Mouse (Mus musculus): ENCODE measurements around the gene Atp11a. TPM values are rescaled to one million over a fixed set of nuclear protein-coding genes. Genes with fewer than 3 reads are reported as not detected.

Gene Atp11a
- polyA plus RNA-seq, 1 experiment from 2014 or later: 18.5 TPM

DNA sequence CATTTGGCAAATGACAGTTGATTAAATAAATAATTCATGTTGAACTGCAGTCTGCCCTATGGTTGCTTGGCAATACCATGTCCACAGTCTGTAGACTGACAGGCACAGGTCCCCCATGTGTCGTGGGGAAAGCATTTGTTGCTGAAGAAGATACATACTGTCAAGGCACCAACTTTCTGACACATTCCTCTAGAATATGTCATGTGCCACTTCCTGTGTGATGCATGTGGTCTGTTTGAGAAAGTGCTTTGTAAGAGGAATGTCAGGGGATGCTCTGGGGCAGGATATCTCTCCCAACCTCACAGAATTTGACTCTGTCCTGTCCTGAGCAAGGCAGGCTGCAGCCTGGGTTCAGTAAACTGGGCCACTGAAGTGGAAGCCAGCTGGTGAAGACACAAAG is 72.6 kb downstream of the Atp11a start:
- no peak overlapping the region for H3K27ac ChIP-seq (ENCODE audit: low read depth, low read length)
- H3K9me3 ChIP-seq (ENCODE audit: control insufficient read depth, low read length): no peaks in the 10 kb centered on the region
- H3K27me3 ChIP-seq (ENCODE audit: control insufficient read depth, insufficient read depth, low read length): no peaks in the 10 kb centered on the region
- H3K4me1 ChIP-seq (replicated peaks; ENCODE audit: control insufficient read depth, insufficient read depth, low read length): peaks cover 10% of the 10 kb centered on the region
- ATAC-seq (replicated peaks; ENCODE audit: low FRiP score) (no peak), DNase-seq (ENCODE audit: low spot score) (no peak)
- H3K9ac ChIP-seq (ENCODE audit: low read length): no peak overlapping the region
- no peaks in the 10 kb centered on the region for H3K36me3 ChIP-seq (ENCODE audit: control insufficient read depth, insufficient read depth, low read length)
- no peak overlapping the region for H3K4me3 ChIP-seq (ENCODE audit: low read depth, low read length)
- 79% methylated on average over 1 of the region's 1 CpGs for WGBS
- H3K4me2 ChIP-seq (ENCODE audit: low read depth, low read length, severe bottlenecking): no peak overlapping the region

DNA sequence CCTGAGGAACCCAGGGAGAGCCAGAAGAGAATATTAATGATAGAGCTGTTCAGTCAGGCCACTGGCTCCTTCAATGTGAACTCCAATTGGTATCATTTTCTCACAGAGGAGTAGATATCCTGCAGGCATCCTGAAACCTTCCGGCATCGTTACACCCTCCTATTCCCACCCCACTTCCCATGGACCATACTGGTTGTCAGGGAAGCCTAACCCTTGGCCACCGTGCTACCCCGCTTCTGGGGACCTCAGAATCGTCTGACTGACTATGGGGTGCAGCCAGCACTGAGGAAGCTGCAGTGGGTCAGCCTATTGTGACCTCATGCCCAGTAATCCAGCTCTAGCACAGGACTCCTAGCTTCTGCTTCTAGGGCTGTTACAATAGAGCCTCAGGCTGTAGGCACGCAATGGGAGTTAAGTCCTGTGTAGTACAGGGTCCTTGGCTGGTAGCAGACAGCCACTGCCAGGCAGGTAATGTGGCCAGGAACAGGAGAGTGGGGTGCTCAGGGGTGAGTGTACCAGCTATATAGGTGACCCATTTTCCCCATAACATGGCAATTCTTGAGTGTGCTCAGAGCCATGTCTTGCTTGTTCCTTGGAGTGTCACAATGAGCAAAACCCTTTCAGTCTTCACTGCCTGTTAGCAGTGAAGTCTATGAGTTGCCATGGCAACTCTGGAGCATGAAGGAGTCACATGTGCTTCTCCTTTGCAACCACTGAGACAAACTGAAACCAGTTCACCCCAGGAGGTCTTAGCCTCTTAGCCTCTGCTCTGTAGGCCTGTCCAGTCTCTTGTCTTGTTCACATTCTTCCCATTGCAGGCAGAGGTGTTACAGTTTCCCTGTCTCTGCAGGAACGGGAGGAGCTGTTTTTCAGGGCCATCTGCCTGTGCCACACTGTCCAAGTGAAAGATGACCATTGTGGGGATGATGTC is 75.1 kb downstream of the Atp11a start:
- WGBS: 69% methylated on average over 7 of the region's 7 CpGs

GRCm38 (mm10) chr8:12833616-12834015 is 76.8 kb downstream of the Atp11a start:
- Histone ChIP-seq H3K9ac (ENCODE audit: low read length) (no peak overlapping the region), H3K27ac (ENCODE audit: low read depth, low read length) (no peak overlapping the region), H3K36me3 (ENCODE audit: control insufficient read depth, insufficient read depth, low read length) (peaks cover 4% of the 10 kb centered on the region), H3K27me3 (ENCODE audit: control insufficient read depth, insufficient read depth, low read length) (no peaks in the 10 kb centered on the region), H3K4me3 (ENCODE audit: low read depth, low read length) (no peak overlapping the region), H3K4me2 (ENCODE audit: low read depth, low read length, severe bottlenecking) (no peak overlapping the region), H3K4me1 (replicated peaks; ENCODE audit: control insufficient read depth, insufficient read depth, low read length) (peaks cover 10% of the 10 kb centered on the region), H3K9me3 (ENCODE audit: control insufficient read depth, low read length) (no peaks in the 10 kb centered on the region)
- DNase-seq (ENCODE audit: low spot score) (no peak), ATAC-seq (replicated peaks; ENCODE audit: low FRiP score) (no peak)
- 97% methylated on average over 5 of the region's 5 CpGs for WGBS

More for the DNA sequence above, 75.1 kb downstream of the Atp11a start:
- no peak overlapping the region for H3K9ac ChIP-seq (ENCODE audit: low read length)
- H3K27me3 ChIP-seq (ENCODE audit: control insufficient read depth, insufficient read depth, low read length): no peaks in the 10 kb centered on the region
- H3K4me3 ChIP-seq (ENCODE audit: low read depth, low read length): no peak overlapping the region
- H3K4me1 ChIP-seq (replicated peaks; ENCODE audit: control insufficient read depth, insufficient read depth, low read length): peaks cover 10% of the 10 kb centered on the region
- no peak overlapping the region for H3K4me2 ChIP-seq (ENCODE audit: low read depth, low read length, severe bottlenecking)
- peaks cover 4% of the 10 kb centered on the region for H3K36me3 ChIP-seq (ENCODE audit: control insufficient read depth, insufficient read depth, low read length)
- no peaks in the 10 kb centered on the region for H3K9me3 ChIP-seq (ENCODE audit: control insufficient read depth, low read length)
- DNase-seq (ENCODE audit: low spot score) (no peak), ATAC-seq (replicated peaks; ENCODE audit: low FRiP score) (peak; percentile 55)
- no peak overlapping the region for H3K27ac ChIP-seq (ENCODE audit: low read depth, low read length)

DNA sequence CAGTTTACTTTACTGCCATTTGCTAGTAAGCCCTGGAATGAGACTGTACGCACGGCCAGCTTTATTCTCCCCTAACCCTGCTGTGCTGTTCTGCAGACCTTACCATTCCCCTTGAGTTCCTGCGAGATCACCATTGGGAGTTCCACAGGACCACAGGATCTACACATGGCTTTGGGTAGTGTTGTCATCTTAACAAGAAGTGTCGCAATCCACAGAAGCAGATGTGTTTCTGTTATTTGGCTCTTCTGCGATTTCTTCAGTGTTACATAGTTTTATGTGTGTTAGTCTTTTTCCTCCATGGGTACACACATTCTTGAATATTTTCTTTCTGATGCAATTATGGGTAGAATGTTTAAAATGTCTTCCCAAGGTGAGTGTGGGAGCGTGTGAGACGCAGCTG is 84.0 kb downstream of the Atp11a start:
- H3K27ac ChIP-seq (ENCODE audit: low read depth, low read length): no peak overlapping the region
- no peaks in the 10 kb centered on the region for H3K36me3 ChIP-seq (ENCODE audit: control insufficient read depth, insufficient read depth, low read length)
- DNase-seq (ENCODE audit: low spot score) (no peak), ATAC-seq (replicated peaks; ENCODE audit: low FRiP score) (no peak)
- H3K4me2 ChIP-seq (ENCODE audit: low read depth, low read length, severe bottlenecking): no peak overlapping the region
- 91% methylated on average over 7 of the region's 7 CpGs for WGBS
- no peak overlapping the region for H3K9ac ChIP-seq (ENCODE audit: low read length)
- no peaks in the 10 kb centered on the region for H3K27me3 ChIP-seq (ENCODE audit: control insufficient read depth, insufficient read depth, low read length)
- H3K4me1 ChIP-seq (replicated peaks; ENCODE audit: control insufficient read depth, insufficient read depth, low read length): no peaks in the 10 kb centered on the region
- H3K9me3 ChIP-seq (ENCODE audit: control insufficient read depth, low read length): no peaks in the 10 kb centered on the region
- H3K4me3 ChIP-seq (ENCODE audit: low read depth, low read length): no peak overlapping the region

DNA sequence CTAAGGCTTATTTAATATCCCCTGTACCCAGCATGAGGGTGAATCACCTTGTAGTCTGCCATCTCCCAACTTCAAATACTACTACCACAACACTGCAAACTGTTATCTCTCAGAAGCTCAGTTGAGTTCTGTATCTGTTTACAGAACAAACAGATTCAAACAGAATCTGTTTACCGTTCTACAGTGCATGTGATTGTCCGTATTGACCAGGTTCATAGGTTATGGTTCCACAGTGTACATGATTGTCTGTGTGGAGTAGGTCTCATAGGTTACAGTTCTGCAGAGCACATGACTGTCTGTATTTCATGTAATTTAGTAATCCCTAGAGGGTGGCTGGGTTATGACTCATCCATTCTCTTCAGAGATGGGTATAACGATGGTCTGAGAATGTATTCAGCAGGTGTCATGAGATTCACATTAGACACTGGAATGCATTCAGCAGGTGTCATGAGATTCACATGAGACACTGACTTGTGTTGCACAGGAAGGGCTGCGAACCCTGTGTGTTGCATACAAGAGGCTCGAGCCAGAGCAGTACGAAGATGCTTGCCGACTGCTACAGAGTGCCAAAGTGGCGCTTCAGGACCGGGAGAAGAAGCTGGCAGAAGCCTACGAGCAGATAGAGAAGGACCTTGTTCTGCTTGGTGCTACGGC is 85.7 kb downstream of the Atp11a start:
- Histone ChIP-seq H3K4me2 (ENCODE audit: low read depth, low read length, severe bottlenecking) (no peak overlapping the region), H3K9ac (ENCODE audit: low read length) (no peak overlapping the region), H3K36me3 (ENCODE audit: control insufficient read depth, insufficient read depth, low read length) (no peaks in the 10 kb centered on the region), H3K4me1 (replicated peaks; ENCODE audit: control insufficient read depth, insufficient read depth, low read length) (no peaks in the 10 kb centered on the region), H3K27me3 (ENCODE audit: control insufficient read depth, insufficient read depth, low read length) (no peaks in the 10 kb centered on the region), H3K4me3 (ENCODE audit: low read depth, low read length) (no peak overlapping the region), H3K27ac (ENCODE audit: low read depth, low read length) (no peak overlapping the region), H3K9me3 (ENCODE audit: control insufficient read depth, low read length) (no peaks in the 10 kb centered on the region)
- ATAC-seq (replicated peaks; ENCODE audit: low FRiP score): no peak
- no peak for DNase-seq (ENCODE audit: low spot score)
- WGBS: 93% methylated on average over 11 of the region's 11 CpGs

DNA sequence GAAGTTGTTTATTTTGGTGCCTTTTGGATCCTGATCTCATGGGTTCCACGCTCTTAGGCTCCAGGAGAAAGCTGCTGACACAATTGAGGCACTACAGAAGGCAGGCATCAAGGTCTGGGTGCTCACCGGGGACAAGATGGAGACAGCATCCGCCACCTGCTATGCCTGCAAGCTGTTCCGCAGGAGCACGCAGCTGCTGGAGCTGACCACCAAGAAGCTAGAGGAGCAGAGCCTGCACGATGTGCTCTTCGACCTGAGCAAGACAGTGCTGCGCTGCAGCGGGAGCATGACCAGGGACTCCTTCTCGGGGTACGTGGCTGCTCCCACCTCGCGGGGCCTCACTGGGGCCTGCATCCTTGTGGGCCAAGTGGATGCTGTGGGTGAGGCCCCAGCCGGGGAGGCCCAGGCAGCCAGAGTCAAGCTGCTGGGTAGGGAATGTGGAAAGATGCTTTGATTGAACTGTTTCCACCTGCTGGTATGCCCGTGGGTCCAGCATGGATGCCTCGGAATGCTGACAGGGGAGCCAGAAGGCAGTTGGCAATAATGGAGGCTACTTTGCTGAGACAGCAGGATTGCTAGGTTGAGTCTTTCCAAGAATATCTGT is 87.6 kb downstream of the Atp11a start:
- Histone ChIP-seq H3K27ac (ENCODE audit: low read depth, low read length) (no peak overlapping the region), H3K9ac (ENCODE audit: low read length) (no peak overlapping the region), H3K4me2 (ENCODE audit: low read depth, low read length, severe bottlenecking) (no peak overlapping the region), H3K36me3 (ENCODE audit: control insufficient read depth, insufficient read depth, low read length) (no peaks in the 10 kb centered on the region; the same call in 1 of the 2 replicates), H3K27me3 (ENCODE audit: control insufficient read depth, insufficient read depth, low read length) (no peaks in the 10 kb centered on the region), H3K4me1 (replicated peaks; ENCODE audit: control insufficient read depth, insufficient read depth, low read length) (no peaks in the 10 kb centered on the region), H3K9me3 (ENCODE audit: control insufficient read depth, low read length) (no peaks in the 10 kb centered on the region), H3K4me3 (ENCODE audit: low read depth, low read length) (no peak overlapping the region)
- DNase-seq (ENCODE audit: low spot score) (no peak), ATAC-seq (replicated peaks; ENCODE audit: low FRiP score) (no peak)
- 95% methylated on average over 16 of the region's 16 CpGs for WGBS

GRCm38 (mm10) chr8:12846447-12846846 is 89.6 kb downstream of the Atp11a start:
- ATAC-seq (replicated peaks; ENCODE audit: low FRiP score) (no peak), DNase-seq (ENCODE audit: low spot score) (no peak)
- Histone ChIP-seq H3K9me3 (ENCODE audit: control insufficient read depth, low read length) (no peaks in the 10 kb centered on the region), H3K9ac (ENCODE audit: low read length) (no peak overlapping the region), H3K36me3 (ENCODE audit: control insufficient read depth, insufficient read depth, low read length) (no peaks in the 10 kb centered on the region; the same call in 1 of the 2 replicates), H3K4me3 (ENCODE audit: low read depth, low read length) (no peak overlapping the region), H3K4me1 (replicated peaks; ENCODE audit: control insufficient read depth, insufficient read depth, low read length) (no peaks in the 10 kb centered on the region), H3K4me2 (ENCODE audit: low read depth, low read length, severe bottlenecking) (no peak overlapping the region), H3K27me3 (ENCODE audit: control insufficient read depth, insufficient read depth, low read length) (no peaks in the 10 kb centered on the region), H3K27ac (ENCODE audit: low read depth, low read length) (no peak overlapping the region)
- WGBS: 87% methylated on average over 6 of the region's 6 CpGs

DNA sequence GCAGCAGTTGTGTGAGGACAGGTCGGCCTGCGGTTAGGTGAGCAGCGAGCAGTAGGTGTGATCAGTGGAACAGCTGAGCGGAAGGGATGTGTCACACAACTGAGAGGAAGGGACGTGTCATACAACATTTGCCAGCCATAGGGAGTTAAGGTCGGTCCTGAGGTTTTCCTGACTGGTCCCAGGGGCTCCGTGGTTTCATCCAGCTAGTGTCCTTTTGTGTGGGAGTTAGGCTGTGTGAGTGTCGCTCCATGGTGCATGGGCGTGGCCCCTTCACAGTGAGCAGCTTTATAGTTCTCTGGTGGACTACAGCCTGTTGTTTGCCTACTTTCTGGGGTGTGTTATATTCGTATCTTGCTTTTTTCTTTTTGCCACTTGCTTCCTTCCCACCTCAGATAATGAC is 94.4 kb downstream of the Atp11a start:
- no peak overlapping the region for H3K4me3 ChIP-seq (ENCODE audit: low read depth, low read length)
- no peak for ATAC-seq (replicated peaks; ENCODE audit: low FRiP score)
- H3K4me2 ChIP-seq (ENCODE audit: low read depth, low read length, severe bottlenecking): no peak overlapping the region
- 91% methylated on average over 10 of the region's 10 CpGs for WGBS
- no peaks in the 10 kb centered on the region for H3K4me1 ChIP-seq (replicated peaks; ENCODE audit: control insufficient read depth, insufficient read depth, low read length)
- H3K36me3 ChIP-seq (ENCODE audit: control insufficient read depth, insufficient read depth, low read length): no peaks in the 10 kb centered on the region; the same call in 1 of the 2 replicates
- no peaks in the 10 kb centered on the region for H3K27me3 ChIP-seq (ENCODE audit: control insufficient read depth, insufficient read depth, low read length)
- H3K9ac ChIP-seq (ENCODE audit: low read length): no peak overlapping the region
- DNase-seq (ENCODE audit: low spot score): no peak
- H3K27ac ChIP-seq (ENCODE audit: low read depth, low read length): no peak overlapping the region
- H3K9me3 ChIP-seq (ENCODE audit: control insufficient read depth, low read length): no peaks in the 10 kb centered on the region
